Mouse (Mus musculus) embryo, embryonic 10 days (tissue): ENCODE measurements around the gene Phldb2.

ENCODE experiments used
- DNase-seq: peaks from one replicate; pipeline ENCODE4 v3.0.0-alpha.2; 2015; ENCODE audit warnings: low spot score

The Phldb2 gene

GRCm38 (mm10) chr16:45946335-45946734 is 7.1 kb downstream of the Phldb2 start:
- DNase-seq, result no peak

- DNase-seq, result no peak
Measured at GRCm38 (mm10) chr16:45945649-45946048, 7.7 kb downstream of the Phldb2 start.

GRCm38 (mm10) chr16:45945174-45945631 is 8.2 kb downstream of the Phldb2 start:
- DNase-seq, result no peak

- DNase-seq, result no peak
Measured at GRCm38 (mm10) chr16:45942169-45942891, 11.1 kb downstream of the Phldb2 start.

- no peak for DNase-seq
Measured at GRCm38 (mm10) chr16:45940701-45941100, 12.7 kb downstream of the Phldb2 start.

DNA sequence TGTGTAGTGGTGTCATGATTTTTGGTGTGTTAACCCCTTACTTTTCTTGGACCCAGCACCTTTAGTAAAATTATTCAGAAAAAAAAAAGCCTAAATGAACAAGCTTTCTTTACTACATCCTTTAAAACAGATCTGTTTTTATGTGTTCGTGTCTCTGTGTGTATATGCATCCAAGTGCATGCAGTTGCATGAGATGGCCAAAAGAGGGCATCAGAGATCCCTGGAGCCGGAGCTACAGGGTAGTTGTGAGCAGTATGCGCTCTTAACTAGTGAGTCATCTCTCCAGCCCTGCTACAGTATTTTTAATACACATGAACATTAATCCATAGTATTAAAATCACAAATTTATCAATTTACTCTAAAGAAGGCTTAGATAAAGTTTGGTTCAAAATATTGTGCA is 14.0 kb downstream of the Phldb2 start:
- DNase-seq, result no peak

DNA sequence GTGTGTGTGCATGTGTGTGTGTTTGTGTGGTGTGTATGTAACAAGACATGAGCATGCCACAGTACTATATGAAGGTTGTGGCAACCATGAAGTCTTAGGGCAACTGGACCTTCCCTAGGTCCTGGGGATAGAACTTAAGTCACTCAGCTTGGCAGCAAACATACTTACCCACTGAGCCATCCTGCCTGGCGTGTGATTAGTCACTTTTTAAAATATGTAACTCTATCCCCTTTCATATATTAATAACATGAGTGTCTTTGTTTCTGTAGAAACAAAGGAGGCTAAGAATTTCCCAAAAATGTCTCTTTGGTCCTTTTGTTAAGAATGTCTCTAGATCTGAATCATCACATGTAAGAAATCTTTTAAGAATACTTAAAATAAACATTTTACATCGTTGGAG is 16.0 kb downstream of the Phldb2 start:
- DNase-seq, result no peak

DNA sequence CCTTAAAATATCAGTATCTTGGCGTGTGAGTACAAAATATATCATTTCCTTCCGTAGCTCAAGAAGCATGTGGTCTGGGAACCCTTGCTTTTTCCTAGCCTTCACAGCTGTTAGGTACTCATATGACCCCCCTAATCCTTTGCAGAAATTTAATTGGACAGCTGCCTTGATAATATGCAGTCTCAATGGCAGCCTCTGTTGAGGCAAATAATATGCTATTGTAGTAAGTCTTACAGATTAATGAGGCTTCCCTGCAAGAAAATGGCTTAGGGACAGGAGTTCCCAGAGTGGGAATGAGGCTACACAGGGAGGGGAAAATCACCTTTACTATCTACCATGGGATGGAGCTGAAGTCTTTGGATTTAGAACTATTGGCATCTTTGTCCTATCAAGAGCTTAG is 16.9 kb downstream of the Phldb2 start:
- DNase-seq, result no peak

DNA sequence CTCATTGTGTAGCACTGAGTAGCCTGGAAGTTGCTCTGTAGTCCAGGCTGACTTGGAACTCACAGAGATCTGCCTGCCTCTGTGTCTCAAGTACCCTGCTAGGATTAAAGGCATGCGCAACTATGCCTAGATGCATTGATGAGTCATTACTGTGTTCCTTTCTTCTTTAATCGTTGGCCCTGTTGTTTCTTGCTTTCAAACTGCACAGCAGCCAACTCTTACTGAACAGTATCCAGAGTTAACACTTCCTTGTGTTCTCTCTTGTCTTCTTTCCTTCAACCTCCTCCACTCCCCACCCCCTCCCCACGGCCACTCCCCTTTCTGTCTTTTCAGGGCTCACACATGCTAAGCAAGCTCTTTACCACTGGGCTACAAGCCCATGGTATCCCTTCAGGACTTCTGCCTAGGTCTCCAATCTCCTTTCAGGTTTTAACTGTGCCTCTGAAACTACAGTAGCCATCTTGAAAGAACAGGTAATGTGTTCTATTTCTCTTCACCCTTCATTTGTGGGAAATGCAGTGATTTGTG is 17.4 kb downstream of the Phldb2 start:
- DNase-seq, result no peak

DNA sequence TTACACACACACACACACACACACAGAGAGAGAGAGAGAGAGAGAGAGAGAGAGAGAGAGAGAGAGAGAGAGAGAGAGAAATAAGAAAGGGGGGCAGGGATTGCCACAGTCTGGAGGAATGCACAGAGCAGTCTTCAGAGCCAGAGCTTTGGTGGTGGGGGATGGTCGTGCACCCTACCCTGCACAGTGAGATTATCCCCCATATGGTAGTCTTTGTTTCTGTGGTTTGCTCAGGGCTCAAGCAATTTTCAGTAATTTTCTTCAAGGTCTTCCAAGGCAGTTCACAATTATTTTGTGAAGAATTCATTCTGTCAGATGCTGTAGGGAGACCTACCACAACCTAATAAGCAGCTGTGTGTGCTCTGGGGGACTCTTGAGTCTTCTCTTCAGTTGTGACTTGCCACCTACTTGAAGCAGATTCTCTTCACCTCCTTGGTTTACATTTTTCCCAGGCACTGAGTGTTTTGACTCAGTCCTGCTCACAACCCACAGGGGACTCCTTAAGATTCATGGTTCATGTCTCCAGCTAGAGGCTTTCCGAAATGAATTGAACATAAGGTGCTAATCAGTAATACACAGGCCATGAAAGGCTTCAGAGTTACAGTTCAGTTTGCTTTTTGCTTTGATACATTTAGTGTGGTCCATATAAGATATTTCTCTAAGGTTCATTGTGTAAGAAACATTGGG is 18.5 kb downstream of the Phldb2 start:
- no peak for DNase-seq

GRCm38 (mm10) chr16:45930308-45930707 is 23.1 kb downstream of the Phldb2 start:
- DNase-seq, result no peak

DNA sequence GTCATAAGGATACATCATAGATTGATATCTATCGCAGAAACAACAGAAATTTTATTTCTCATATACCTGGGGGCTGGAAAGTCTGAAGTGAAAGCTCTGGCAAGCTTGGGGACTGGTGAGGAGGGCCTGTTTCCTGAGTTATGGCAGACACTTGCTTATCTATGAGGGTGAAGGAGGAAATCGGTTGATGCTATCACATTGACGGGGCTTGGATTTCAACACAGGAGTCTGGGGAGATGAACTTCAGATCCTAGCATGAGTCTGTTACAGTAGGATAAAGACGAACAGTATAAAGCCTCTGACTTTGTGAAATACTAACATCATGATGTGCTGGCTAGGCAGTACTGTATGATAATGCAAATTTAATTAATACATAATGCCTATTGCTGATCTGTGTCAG is 25.3 kb downstream of the Phldb2 start:
- DNase-seq, result no peak

DNA sequence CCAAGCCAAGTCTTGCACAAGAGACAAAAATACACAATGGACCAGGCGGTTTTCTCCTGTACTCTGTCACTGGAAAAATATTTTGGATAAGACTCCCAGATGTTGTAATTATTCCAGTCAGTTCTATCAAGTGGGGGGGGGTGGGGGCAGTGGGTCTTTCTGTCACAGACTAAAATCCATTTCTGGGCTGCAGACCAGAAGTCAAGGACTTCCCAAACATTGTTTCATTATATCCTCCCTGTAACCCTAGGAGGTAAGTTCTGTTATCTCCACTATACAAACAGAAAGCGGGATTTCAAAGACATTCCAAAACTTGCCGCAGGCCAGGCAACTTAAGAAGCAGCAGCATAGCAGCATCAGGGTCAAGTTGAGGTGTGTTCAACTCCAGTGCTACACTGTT is 25.8 kb downstream of the Phldb2 start:
- peak; percentile 48 for DNase-seq

DNA sequence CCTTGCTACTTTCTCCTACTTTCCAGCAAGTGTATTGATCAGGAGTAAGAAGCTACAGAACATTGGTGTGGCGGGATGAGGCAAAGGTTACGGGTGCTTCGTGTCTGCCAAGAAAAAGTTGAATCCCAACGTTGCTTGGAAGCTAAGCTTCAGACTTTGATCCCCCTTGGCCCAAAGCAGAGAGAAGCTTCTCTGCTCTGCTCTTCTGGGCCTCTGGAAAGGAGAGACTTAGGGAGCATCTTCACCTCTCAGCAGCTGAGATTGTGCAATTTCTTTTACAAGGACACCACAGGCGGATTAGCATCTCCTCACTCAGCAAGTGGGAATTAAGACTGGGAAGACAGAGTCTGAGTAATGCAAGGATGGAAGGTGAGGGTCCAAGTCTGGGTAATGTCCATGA is 26.5 kb downstream of the Phldb2 start:
- no peak for DNase-seq

- DNase-seq, result peak; percentile 64
Measured at GRCm38 (mm10) chr16:45923731-45924424, 29.5 kb downstream of the Phldb2 start.

- DNase-seq, result no peak
Measured at GRCm38 (mm10) chr16:45922546-45923229, 30.7 kb downstream of the Phldb2 start.

DNA sequence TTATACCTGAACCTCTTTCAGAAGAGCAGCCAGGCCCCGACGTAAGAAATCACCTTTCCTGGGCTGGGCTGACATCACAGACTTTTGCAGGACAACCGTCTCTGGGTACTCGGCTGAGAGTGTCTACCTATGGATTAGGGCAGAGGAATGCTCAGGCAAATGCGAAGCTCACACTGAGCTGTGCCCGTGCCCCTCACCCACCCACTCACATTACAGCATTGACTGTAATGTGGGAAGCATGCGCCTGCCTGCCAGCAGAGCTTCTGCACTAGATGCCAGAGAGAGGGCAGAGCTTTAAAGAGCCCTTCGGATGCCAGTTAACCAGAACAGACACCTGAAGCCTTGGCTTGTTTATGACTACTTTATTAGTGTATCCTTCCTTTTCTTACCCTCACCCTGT is 33.8 kb downstream of the Phldb2 start:
- no peak for DNase-seq

DNA sequence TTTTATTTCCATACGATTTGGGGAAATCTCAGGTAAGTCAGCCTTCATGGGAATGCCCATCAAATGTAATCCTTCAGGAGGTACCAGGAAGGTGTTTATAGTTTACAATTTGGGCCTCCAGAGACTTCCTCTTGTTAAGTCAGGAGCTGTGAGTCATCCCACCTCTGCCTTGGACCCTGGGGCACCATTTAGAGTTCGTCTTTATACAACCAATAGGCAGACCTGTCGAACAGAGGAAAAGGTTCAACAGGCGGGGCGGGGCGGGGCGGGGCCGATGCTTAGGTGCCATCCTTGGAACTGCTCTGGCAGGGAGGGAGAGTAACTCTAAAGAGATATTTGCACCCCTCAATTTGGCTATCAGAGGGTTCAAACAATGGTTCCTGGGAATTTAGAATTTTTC is 49.8 kb downstream of the Phldb2 start:
- no peak for DNase-seq

DNA sequence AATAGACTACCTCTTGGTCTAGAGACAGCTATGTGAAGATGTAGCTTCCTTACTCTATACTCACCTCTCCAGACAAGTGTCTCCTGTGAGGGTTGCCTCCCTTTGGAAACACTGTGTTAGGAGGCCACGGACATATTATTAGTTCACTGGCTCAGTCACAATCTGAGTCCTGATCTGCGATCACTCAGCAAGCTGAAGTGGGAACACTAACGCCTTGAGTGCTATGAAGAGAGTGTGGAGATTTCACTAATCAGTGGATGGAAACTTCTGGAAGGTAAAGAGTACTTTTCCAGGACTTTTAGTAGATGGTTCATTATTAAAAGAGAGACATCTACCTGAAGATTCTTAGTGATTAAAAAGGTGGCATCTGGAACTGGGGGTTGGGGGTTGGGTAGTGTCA is 54.9 kb downstream of the Phldb2 start:
- DNase-seq, result no peak

DNA sequence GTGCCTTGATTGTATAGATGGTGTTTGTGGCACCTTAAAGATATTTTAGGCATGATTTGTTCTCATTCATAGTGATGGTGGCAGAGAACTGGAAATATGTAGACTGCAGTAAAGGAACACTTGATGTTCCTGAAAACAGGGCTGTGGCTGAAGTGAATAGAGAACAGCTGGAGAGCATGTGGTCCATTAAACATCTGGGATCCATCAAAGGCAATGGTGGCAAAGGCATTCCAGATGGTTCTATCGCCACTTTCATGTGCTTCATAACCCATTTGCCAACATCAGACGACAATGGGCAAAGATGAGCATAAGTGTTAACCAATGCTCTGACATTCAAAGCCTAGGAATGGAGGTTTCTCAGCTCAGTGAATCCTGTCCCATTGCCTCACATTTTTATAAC is 56.8 kb downstream of the Phldb2 start:
- DNase-seq, result peak; percentile 48

DNA sequence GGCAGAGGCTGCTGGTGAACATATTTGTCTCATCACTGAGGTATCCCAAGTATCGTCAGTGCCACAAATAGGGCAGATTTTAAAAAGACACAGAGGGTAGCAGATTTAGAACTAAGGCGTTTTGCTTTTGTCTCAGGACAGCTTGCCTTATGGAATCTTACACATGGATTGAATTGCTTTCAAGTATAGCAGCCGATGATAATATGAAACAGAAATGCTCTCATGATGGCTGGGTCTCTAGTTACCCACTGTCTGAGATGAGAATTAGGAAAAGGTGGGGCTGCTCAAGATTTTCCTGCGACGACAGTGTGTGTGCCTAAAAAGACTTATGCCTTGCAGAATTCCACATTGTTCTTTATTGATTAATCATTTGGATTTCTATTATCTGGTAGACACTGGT is 58.4 kb downstream of the Phldb2 start:
- DNase-seq, result no peak

DNA sequence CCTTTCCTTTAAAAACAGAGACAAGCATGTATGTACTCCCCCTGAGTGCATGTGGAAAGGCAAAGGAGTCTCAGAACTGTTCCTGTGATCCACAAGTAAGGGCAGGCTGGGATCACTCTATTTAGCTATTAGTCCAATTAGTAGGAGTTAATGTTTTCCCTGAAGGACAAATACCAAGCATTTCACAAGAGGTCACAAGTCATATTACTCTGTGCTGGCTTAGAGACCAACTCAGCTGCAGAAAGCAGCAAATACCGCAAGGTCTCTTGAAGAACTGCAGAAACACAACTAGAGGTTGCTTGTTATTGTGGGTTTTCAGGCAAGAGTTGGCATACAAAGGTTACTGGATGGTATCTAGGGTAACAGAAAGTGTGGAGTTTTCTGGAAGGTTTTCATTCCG is 59.6 kb downstream of the Phldb2 start:
- DNase-seq, result no peak
